Mouse (Mus musculus) embryonic fibroblast, embryonic 13.5 days (primary cell): ENCODE measurements at regions not wholly inside any gene's neighbourhood (a gene's known extent, or its start where the extent isn't known, plus 50 kb on each side); places are given as distances from the start of the nearest gene placed in this dataset.

Experiments used
- CTCF ChIP-seq: IDR thresholded peaks from 2 replicates; pipeline ENCODE4 v1.5.1; 2011; ENCODE audit warnings: mild to moderate bottlenecking, control low read depth, low read length, moderate library complexity, borderline replicate concordance; ENCODE audit not compliant: insufficient read depth
- POLR2A ChIP-seq: IDR thresholded peaks from 2 replicates; pipeline ENCODE4 v1.6.1; 2011; ENCODE audit warnings: low read depth, mild to moderate bottlenecking, control low read depth, low read length, moderate library complexity

- TF ChIP-seq POLR2A (no peak), CTCF (no peak)
Observed at GRCm38 (mm10) chr14:72091579-72091978, 400.1 kb downstream of the Gm9195 start.
